Mouse (Mus musculus) embryonic facial prominence, embryonic 11.5 days (tissue): Measurements from ENCODE around the gene Ifitm3. TPM values are rescaled to one million over a fixed set of nuclear protein-coding genes. Genes with fewer than 3 reads are reported as not detected.
A peak's percentile ranks its signal among the peaks of the same experiment; 100 is the strongest.

Experiments used
- ATAC-seq: fragments of 200-750 bp; cut with Nextera tagmentation; replicated peaks from 2 replicates; pipeline ENCODE4 v1.8.0; 2017; ENCODE audit warnings: low read depth; ENCODE audit not compliant: insufficient number of reproducible peaks, low FRiP score, low TSS enrichment
- DNase-seq: peaks from one replicate; pipeline ENCODE4 v3.0.0-alpha.2; 2015; ENCODE audit warnings: low spot score
- H3K27ac ChIP-seq: fragments of 300-500 bp; sonication (generic); replicated peaks from 2 replicates; pipeline ENCODE4 v1.5.1; 2014; ENCODE audit warnings: mild to moderate bottlenecking, low read depth, low read length, control low read depth
- H3K27me3 ChIP-seq: fragments of 300-500 bp; sonication (generic); 2 replicates; pipeline ENCODE4 v1.6.1; 2014; ENCODE audit warnings: mild to moderate bottlenecking, low read length, moderate library complexity, mixed read lengths; ENCODE audit not compliant: control insufficient read depth, insufficient read depth
- H3K36me3 ChIP-seq: fragments of 300-500 bp; sonication (generic); replicated peaks from 2 replicates; pipeline ENCODE4 v1.6.1; 2014; ENCODE audit warnings: low read depth, mild to moderate bottlenecking, low read length, moderate library complexity, mixed read lengths; ENCODE audit not compliant: control insufficient read depth, insufficient read depth
- H3K4me1 ChIP-seq: fragments of 300-500 bp; sonication (generic); 2 replicates; pipeline ENCODE4 v1.6.1; 2014; ENCODE audit warnings: low read length, mixed read lengths; ENCODE audit not compliant: control insufficient read depth, insufficient read depth
- H3K4me2 ChIP-seq: fragments of 300-500 bp; sonication (generic); 2 replicates; pipeline ENCODE4 v1.6.1; 2014; ENCODE audit warnings: low read depth, mild to moderate bottlenecking, control low read depth, low read length, moderate library complexity
- H3K4me3 ChIP-seq: fragments of 300-500 bp; sonication (generic); 2 replicates; pipeline ENCODE4 v1.5.1; 2014; ENCODE audit warnings: low read depth, low read length, control low read depth
- H3K9ac ChIP-seq: fragments of 300-500 bp; sonication (generic); replicated peaks from 2 replicates; pipeline ENCODE4 v1.6.1; 2014; ENCODE audit warnings: mild to moderate bottlenecking, control low read depth, low read length
- H3K9me3 ChIP-seq: fragments of 300-500 bp; sonication (generic); replicated peaks from 2 replicates; pipeline ENCODE4 v1.6.1; 2016; ENCODE audit warnings: mild to moderate bottlenecking, low read length, inconsistent platforms, mixed read lengths; ENCODE audit not compliant: control insufficient read depth
- WGBS: fragments of 180-500 bp; shearing (Covaris S2); extraction: QIAGEN DNeasy Blood & Tissue Kit; methylation state at CpG from one replicate; pipeline ENCODE4 v1.1.7; 2014; 5-methylcytosine and 5-hydroxymethylcytosine counted together
- polyA plus RNA-seq: library from polyadenylated mRNA; unstranded; fragments of >200 nt; fragmentation: Nextera tagmentation; extraction: Ambion mirVana; gene quantifications from 2 replicates; pipeline ENCODE4 v1.2.1, GENCODE M21; 2014

The Ifitm3 gene
- polyA plus RNA-seq, 1 experiment from 2014 or later: 29.8 TPM

GRCm38 (mm10) chr7:141051060-141051685 lies 40.6 kb upstream of the Ifitm3 start:
- ATAC-seq (no peak), DNase-seq (no peak)
- Histone ChIP-seq H3K9ac (no peak overlapping the region), H3K4me3 (no peak overlapping the region), H3K27me3 (no peaks in the 10 kb centered on the region), H3K4me1 (no peaks in the 10 kb centered on the region; the same call in none of the 2 replicates), H3K36me3 (no peaks in the 10 kb centered on the region), H3K4me2 (no peak overlapping the region), H3K9me3 (no peaks in the 10 kb centered on the region), H3K27ac (no peak overlapping the region)
- WGBS: 66% methylated on average over 17 of the region's 17 CpGs

GRCm38 (mm10) chr7:141049326-141049725 lies 38.8 kb upstream of the Ifitm3 start:
- no peaks in the 10 kb centered on the region for H3K27me3 ChIP-seq
- H3K9me3 ChIP-seq: no peaks in the 10 kb centered on the region
- no peak overlapping the region for H3K27ac ChIP-seq
- no peaks in the 10 kb centered on the region; the same call in none of the 2 replicates for H3K4me1 ChIP-seq
- ATAC-seq (no peak), DNase-seq (no peak)
- H3K4me2 ChIP-seq: no peak overlapping the region
- 70% methylated on average over 2 of the region's 2 CpGs for WGBS
- H3K9ac ChIP-seq: no peak overlapping the region
- no peaks in the 10 kb centered on the region for H3K36me3 ChIP-seq
- no peak overlapping the region for H3K4me3 ChIP-seq

DNA sequence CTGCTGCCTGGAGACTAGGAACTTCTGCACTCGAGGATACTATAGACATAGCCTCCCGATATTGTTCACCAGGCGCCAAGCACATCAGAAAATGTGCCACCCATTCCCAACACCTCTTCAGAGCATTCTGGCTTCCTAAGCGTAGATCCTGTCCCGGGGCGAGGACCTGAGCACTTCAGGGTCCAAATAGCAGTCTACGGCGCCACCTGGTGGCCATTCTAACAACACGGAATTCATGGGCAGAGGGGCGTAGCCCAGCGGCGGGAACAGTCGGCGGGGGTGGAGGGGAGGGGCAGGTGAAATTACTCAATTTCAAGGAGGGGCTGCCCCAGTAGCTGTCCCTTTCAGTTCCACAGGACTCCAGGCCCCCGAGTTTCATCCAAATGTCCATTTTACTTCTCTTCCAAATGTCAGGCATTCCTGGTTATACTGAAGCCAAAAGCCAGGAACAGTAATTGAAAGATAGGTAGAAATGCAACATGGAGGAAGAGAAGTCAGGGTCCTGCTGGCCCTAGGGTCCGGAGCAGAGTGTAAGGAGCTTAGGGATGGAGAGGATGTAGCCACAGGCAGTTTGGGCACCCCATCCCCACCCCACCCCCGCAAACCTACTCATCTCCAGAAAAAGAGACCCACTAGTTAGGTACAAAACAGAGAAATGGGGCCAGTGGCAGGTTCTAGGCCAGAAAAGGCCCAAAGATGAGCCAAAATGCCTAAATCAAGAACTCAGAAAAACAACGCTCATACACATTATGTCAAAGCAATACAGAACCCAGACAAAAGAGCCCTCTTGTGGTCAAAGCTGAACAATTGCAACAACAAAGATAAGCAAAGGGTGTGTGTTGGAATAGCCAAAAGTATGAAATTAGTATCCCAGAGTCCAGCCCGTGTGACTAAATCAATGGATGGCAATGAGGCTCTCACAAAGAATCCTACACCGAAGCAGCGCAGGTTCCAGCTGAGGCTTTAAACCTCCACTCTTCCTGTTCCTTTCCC lies 38.0 kb upstream of the Ifitm3 start:
- no peak overlapping the region for H3K27ac ChIP-seq
- H3K27me3 ChIP-seq: no peaks in the 10 kb centered on the region
- H3K9me3 ChIP-seq: no peaks in the 10 kb centered on the region
- peak overlapping the region; percentile 30 for H3K4me3 ChIP-seq
- 9% methylated on average over 21 of the region's 21 CpGs for WGBS
- H3K4me1 ChIP-seq: no peaks in the 10 kb centered on the region; the same call in none of the 2 replicates
- DNase-seq (peak; percentile 94), ATAC-seq (peak; percentile 79)
- peak overlapping the region; percentile 82 for H3K4me2 ChIP-seq
- no peaks in the 10 kb centered on the region for H3K36me3 ChIP-seq
- peak overlapping the region; percentile 39 for H3K9ac ChIP-seq

GRCm38 (mm10) chr7:141047581-141048225 lies 37.1 kb upstream of the Ifitm3 start:
- Histone ChIP-seq H3K36me3 (no peaks in the 10 kb centered on the region), H3K9ac (peak overlapping the region; percentile 39), H3K27me3 (no peaks in the 10 kb centered on the region), H3K4me2 (peak overlapping the region; percentile 82), H3K4me3 (peak overlapping the region; percentile 30), H3K4me1 (no peaks in the 10 kb centered on the region; the same call in none of the 2 replicates), H3K27ac (no peak overlapping the region), H3K9me3 (no peaks in the 10 kb centered on the region)
- WGBS: 3% methylated on average over 16 of the region's 19 CpGs
- DNase-seq (no peak), ATAC-seq (peak; percentile 72)

- WGBS: 73% methylated on average over 6 of the region's 6 CpGs
- H3K4me2 ChIP-seq: no peak overlapping the region
- no peak overlapping the region for H3K27ac ChIP-seq
Observed at GRCm38 (mm10) chr7:141046931-141047580, 36.5 kb upstream of the Ifitm3 start.

GRCm38 (mm10) chr7:141042539-141042938 lies 32.0 kb upstream of the Ifitm3 start:
- DNase-seq (no peak), ATAC-seq (no peak)
- no peak overlapping the region for H3K4me2 ChIP-seq
- H3K4me3 ChIP-seq: no peak overlapping the region
- no peak overlapping the region for H3K9ac ChIP-seq
- WGBS: 44% methylated on average over 4 of the region's 4 CpGs
- H3K27ac ChIP-seq: no peak overlapping the region
- H3K9me3 ChIP-seq: no peaks in the 10 kb centered on the region
- no peaks in the 10 kb centered on the region; the same call in 1 of the 2 replicates for H3K4me1 ChIP-seq
- H3K36me3 ChIP-seq: no peaks in the 10 kb centered on the region
- no peaks in the 10 kb centered on the region for H3K27me3 ChIP-seq

More at GRCm38 (mm10) chr7:141046931-141047580, 36.5 kb upstream of the Ifitm3 start:
- 0 out of 2 replicates have a peak overlapping the region, but pooled peaks have one; percentile 9 for H3K9ac ChIP-seq
- H3K4me3 ChIP-seq: no peak overlapping the region; the same call in 1 of the 2 replicates
- ATAC-seq: no peak
- H3K27me3 ChIP-seq: no peaks in the 10 kb centered on the region
- H3K9me3 ChIP-seq: no peaks in the 10 kb centered on the region
- no peak for DNase-seq
- no peaks in the 10 kb centered on the region for H3K36me3 ChIP-seq
- no peaks in the 10 kb centered on the region; the same call in none of the 2 replicates for H3K4me1 ChIP-seq

DNA sequence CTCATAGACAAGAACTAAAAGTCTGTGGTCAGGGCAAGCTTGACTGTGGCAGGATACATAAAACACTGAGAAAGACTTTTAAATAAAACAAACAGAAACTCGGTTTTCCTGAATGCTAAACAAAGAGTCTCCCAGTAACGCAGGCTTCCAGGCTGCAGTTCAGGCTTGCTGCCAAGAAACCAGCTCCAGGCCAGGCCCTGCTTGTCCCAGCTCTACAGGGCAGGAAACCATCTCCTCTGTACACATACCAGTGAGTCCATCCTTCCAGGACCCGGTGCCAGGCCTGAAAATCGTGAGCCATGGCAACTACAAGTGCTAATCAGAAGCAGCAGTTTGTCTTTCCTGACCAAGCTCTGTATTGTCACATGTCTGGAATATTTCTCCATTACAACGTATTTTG lies 31.1 kb upstream of the Ifitm3 start:
- no peaks in the 10 kb centered on the region for H3K27me3 ChIP-seq
- 30% methylated on average over 5 of the region's 5 CpGs for WGBS
- H3K9me3 ChIP-seq: no peaks in the 10 kb centered on the region
- H3K36me3 ChIP-seq: no peaks in the 10 kb centered on the region
- ATAC-seq: no peak
- no peak overlapping the region for H3K9ac ChIP-seq
- peak overlapping the region; percentile 2; the same call in 1 of the 2 replicates for H3K27ac ChIP-seq
- H3K4me2 ChIP-seq: no peak overlapping the region
- no peaks in the 10 kb centered on the region; the same call in 1 of the 2 replicates for H3K4me1 ChIP-seq
- H3K4me3 ChIP-seq: no peak overlapping the region
- peak; percentile 32 for DNase-seq
